Mouse (Mus musculus) central nervous system, embryonic 11.5 days (tissue): ENCODE results near the gene Dynlt1b. TPM values are rescaled to one million over a fixed set of nuclear protein-coding genes. Genes with fewer than 3 reads are reported as not detected.

Source experiments
- polyA plus RNA-seq: library from polyadenylated mRNA; depleted of rRNA; stranded (reverse); fragments of >200 nt; gene quantifications from 2 replicates; pipeline ENCODE4 v1.2.3, GENCODE M21; 2012; rRNA removed

The Dynlt1b gene
- 281 and 648 TPM in 2 replicates for polyA plus RNA-seq

DNA sequence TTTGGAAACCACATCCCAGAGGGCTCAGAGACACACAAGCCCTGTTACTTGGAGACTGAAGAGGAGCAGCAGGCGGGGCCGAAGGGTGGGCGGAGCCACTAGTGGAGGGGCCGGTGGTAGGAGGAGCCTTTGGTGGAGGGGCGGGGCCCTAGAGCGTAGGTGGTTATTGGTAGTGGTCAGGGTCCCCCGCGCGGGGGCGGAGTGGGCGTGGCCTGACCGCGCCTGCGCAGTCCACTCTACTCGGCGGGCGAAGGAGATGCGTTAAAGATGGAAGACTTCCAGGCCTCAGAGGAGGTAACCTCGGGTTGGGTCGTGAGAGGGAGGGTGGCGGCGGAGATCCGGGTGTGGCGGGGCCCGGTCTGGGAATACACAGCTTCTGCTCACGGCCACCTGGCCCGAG lies at the start of gene Dynlt1b:
Gene Dynlt1b (plus strand): TSS at position 168 of the 400 bp plus-strand sequence.

Other genes starting within 250 kb of the Dynlt1b start
- gene Tmem181a, start 173.3 kb upstream of the Dynlt1b start, polyA plus RNA-seq = 24.1 and 25.7 TPM in 2 replicates
- gene Dynlt1a, start 112.6 kb upstream of the Dynlt1b start, polyA plus RNA-seq = 24.6 and 34.5 TPM in 2 replicates
- gene Dynlt1c, start 171.6 kb downstream of the Dynlt1b start, polyA plus RNA-seq = 23.1 and 53.7 TPM in 2 replicates
- 141 and 363 TPM in 2 replicates for gene Dynlt1f, start 225.8 kb downstream of the Dynlt1b start, polyA plus RNA-seq
- gene Sytl3, start 229.0 kb downstream of the Dynlt1b start, polyA plus RNA-seq = 0.13 and 0.15 TPM in 2 replicates